Mouse (Mus musculus): Measurements from ENCODE around the gene Slc2a4. TPM values are rescaled to one million over a fixed set of nuclear protein-coding genes. Genes with fewer than 3 reads are reported as not detected.
A peak's percentile ranks its signal among the peaks of the same experiment; 100 is the strongest.

The Slc2a4 gene
- polyA plus RNA-seq, 1 experiment from 2014 or later: 17.2 TPM

DNA sequence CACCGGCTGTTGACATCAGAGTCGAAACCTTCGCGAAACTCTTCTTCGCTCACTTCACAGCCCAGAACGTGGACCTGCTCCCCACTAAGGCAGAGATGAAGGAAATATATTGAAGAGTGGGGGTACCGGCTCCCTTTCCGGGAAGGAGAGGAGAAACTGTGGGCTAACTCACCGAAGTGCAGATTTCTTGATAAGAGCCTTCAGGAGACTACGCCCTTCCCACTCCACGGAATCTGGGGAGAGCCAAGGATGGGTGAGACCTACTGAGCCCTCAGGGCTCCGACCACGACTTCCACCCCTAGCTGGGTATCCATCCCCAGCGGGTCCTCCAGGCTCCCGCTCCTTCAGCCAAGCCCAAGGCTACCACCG is 31.8 kb upstream of the Slc2a4 start:
- no peaks in the 10 kb centered on the region for H3K27me3 ChIP-seq (ENCODE audit: control insufficient read depth, insufficient read depth, low read depth, low read length)
- peak overlapping the region; percentile 99 for H3K27ac ChIP-seq (ENCODE audit: low read length)
- no peak for ATAC-seq (ENCODE audit: low read depth)
- peaks cover 9% of the 10 kb centered on the region for H3K36me3 ChIP-seq (ENCODE audit: control insufficient read depth, insufficient read depth, low read length)
- peak overlapping the region; percentile 100 for H3K9ac ChIP-seq (ENCODE audit: low read length)
- WGBS: 3% methylated on average over 16 of the region's 16 CpGs
- H3K4me1 ChIP-seq (replicated peaks; ENCODE audit: control insufficient read depth, insufficient read depth, low read length): peaks cover 26% of the 10 kb centered on the region
- H3K4me3 ChIP-seq (ENCODE audit: low read length): peak overlapping the region; percentile 98
- peak overlapping the region; percentile 83 for H3K4me2 ChIP-seq (ENCODE audit: low read depth, low read length)
- no peaks in the 10 kb centered on the region for H3K9me3 ChIP-seq (ENCODE audit: control insufficient read depth, low read length)

DNA sequence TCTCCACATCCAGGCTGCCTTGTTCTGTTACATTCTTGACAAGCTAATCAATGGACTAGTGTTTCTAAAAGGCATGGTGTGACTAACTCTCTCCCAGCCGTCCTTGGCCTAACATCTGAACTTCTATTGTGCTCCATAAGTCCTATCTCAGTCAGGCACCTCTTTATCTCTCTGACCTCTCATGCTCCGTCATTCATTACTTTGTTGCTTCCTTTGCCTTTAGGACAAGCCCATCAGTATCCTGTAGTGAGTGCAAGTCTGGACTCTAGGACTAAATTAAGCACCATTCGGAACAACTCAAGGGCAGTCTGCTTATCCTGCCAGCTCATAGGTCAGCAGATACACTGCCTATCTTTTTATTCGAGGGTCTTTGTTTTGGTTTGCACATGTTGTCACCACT is 28.3 kb upstream of the Slc2a4 start:
- Histone ChIP-seq H3K36me3 (ENCODE audit: control insufficient read depth, insufficient read depth, low read length) (peaks cover 13% of the 10 kb centered on the region), H3K27ac (ENCODE audit: low read length) (no peak overlapping the region), H3K9ac (ENCODE audit: low read length) (no peak overlapping the region), H3K27me3 (ENCODE audit: control insufficient read depth, insufficient read depth, low read depth, low read length) (no peaks in the 10 kb centered on the region), H3K4me2 (ENCODE audit: low read depth, low read length) (no peak overlapping the region), H3K4me3 (ENCODE audit: low read length) (no peak overlapping the region), H3K9me3 (ENCODE audit: control insufficient read depth, low read length) (no peaks in the 10 kb centered on the region), H3K4me1 (replicated peaks; ENCODE audit: control insufficient read depth, insufficient read depth, low read length) (peaks cover 6% of the 10 kb centered on the region; the same call in 1 of the 2 replicates)
- no peak for ATAC-seq (ENCODE audit: low read depth)
- 80% methylated on average over 4 of the region's 4 CpGs for WGBS

DNA sequence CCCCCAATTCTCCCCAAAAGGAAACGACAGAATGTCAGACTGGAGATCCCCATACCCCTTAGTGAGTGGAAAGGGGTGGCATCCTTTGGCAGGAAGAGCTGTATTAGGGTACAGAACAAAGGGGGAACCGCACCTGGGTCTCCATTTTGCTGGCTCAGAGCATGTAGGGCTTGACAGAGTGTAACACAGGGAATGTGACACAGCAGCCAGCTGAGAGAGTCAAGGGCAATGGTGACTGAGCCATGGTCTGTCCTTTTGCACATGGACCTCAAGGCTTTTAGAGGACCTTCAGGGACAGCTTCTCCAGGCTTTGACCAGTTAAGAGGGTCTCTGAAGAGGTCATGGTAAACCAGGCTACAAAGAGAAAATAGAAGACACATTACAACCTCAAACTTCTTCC is 26.9 kb upstream of the Slc2a4 start:
- H3K4me2 ChIP-seq (ENCODE audit: low read depth, low read length): no peak overlapping the region
- ATAC-seq (ENCODE audit: low read depth): no peak
- H3K27ac ChIP-seq (ENCODE audit: low read length): no peak overlapping the region
- no peaks in the 10 kb centered on the region for H3K27me3 ChIP-seq (ENCODE audit: control insufficient read depth, insufficient read depth, low read depth, low read length)
- H3K4me1 ChIP-seq (replicated peaks; ENCODE audit: control insufficient read depth, insufficient read depth, low read length): peaks cover 6% of the 10 kb centered on the region; the same call in 1 of the 2 replicates
- 86% methylated on average over 2 of the region's 2 CpGs for WGBS
- no peak overlapping the region for H3K4me3 ChIP-seq (ENCODE audit: low read length)
- H3K9ac ChIP-seq (ENCODE audit: low read length): no peak overlapping the region
- no peaks in the 10 kb centered on the region for H3K9me3 ChIP-seq (ENCODE audit: control insufficient read depth, low read length)
- peaks cover 21% of the 10 kb centered on the region for H3K36me3 ChIP-seq (ENCODE audit: control insufficient read depth, insufficient read depth, low read length)

GRCm38 (mm10) chr11:69970775-69971174 is 22.8 kb upstream of the Slc2a4 start:
- H3K36me3 ChIP-seq (ENCODE audit: control insufficient read depth, insufficient read depth, low read length): peaks cover 34% of the 10 kb centered on the region
- no peak overlapping the region for H3K9ac ChIP-seq (ENCODE audit: low read length)
- H3K4me3 ChIP-seq (ENCODE audit: low read length): no peak overlapping the region
- H3K4me2 ChIP-seq (ENCODE audit: low read depth, low read length): no peak overlapping the region
- no peak for ATAC-seq (ENCODE audit: low read depth)
- H3K4me1 ChIP-seq (replicated peaks; ENCODE audit: control insufficient read depth, insufficient read depth, low read length): peaks cover 8% of the 10 kb centered on the region
- H3K27ac ChIP-seq (ENCODE audit: low read length): no peak overlapping the region
- H3K27me3 ChIP-seq (ENCODE audit: control insufficient read depth, insufficient read depth, low read depth, low read length): peaks cover 14% of the 10 kb centered on the region
- no peaks in the 10 kb centered on the region for H3K9me3 ChIP-seq (ENCODE audit: control insufficient read depth, low read length)
- 55% methylated on average over 3 of the region's 3 CpGs for WGBS

DNA sequence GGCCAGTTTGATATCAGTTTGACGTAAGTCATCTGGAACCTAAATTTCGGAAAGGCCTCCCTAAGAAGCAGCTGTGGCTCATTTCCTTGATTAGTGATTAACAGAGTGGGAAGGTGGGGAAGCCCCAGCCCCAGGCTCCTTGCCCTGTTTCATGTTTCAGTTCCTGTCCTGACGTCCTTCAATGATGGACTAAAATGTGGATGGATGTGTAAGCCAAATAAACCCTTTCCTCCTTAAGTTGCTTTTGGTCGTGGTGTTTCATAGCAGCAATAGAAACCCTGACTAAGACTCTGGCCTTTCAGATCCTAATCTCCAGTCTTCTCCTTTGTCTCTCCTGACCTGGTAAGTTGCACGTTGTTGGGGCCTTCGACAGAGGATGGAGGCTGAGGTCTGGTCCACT is 22.2 kb upstream of the Slc2a4 start:
- 78% methylated on average over 6 of the region's 6 CpGs for WGBS
- H3K4me2 ChIP-seq (ENCODE audit: low read depth, low read length): no peak overlapping the region
- no peak overlapping the region for H3K27ac ChIP-seq (ENCODE audit: low read length)
- H3K9me3 ChIP-seq (ENCODE audit: control insufficient read depth, low read length): no peaks in the 10 kb centered on the region
- peaks cover 8% of the 10 kb centered on the region for H3K4me1 ChIP-seq (replicated peaks; ENCODE audit: control insufficient read depth, insufficient read depth, low read length)
- H3K36me3 ChIP-seq (ENCODE audit: control insufficient read depth, insufficient read depth, low read length): peaks cover 34% of the 10 kb centered on the region
- no peak for ATAC-seq (ENCODE audit: low read depth)
- H3K9ac ChIP-seq (ENCODE audit: low read length): no peak overlapping the region
- no peak overlapping the region for H3K4me3 ChIP-seq (ENCODE audit: low read length)
- H3K27me3 ChIP-seq (ENCODE audit: control insufficient read depth, insufficient read depth, low read depth, low read length): peaks cover 19% of the 10 kb centered on the region

DNA sequence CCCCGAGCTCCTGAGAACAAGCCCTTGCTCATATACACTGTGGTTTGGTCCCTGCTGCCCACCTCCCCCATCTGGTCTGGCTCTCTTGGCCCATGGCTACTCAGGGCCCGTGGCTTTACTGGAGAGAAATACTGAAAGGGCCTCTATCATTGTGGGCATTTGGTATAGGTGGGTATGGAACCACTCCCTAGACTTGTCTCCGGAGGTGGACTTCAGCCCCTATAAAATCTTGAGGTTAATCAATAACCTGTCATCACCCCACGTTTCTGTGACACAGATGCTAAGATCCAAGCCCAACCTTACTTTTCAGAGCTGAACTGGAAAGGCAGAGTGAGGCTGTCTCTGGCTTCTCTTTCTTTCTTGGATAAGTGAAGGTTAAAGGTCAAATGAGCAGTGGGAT is 20.8 kb upstream of the Slc2a4 start:
- Histone ChIP-seq H3K4me1 (replicated peaks; ENCODE audit: control insufficient read depth, insufficient read depth, low read length) (peaks cover 8% of the 10 kb centered on the region), H3K4me2 (ENCODE audit: low read depth, low read length) (no peak overlapping the region), H3K27me3 (ENCODE audit: control insufficient read depth, insufficient read depth, low read depth, low read length) (peaks cover 34% of the 10 kb centered on the region), H3K27ac (ENCODE audit: low read length) (no peak overlapping the region), H3K9me3 (ENCODE audit: control insufficient read depth, low read length) (no peaks in the 10 kb centered on the region), H3K4me3 (ENCODE audit: low read length) (no peak overlapping the region), H3K9ac (ENCODE audit: low read length) (no peak overlapping the region), H3K36me3 (ENCODE audit: control insufficient read depth, insufficient read depth, low read length) (peaks cover 26% of the 10 kb centered on the region)
- no peak for ATAC-seq (ENCODE audit: low read depth)
- 64% methylated on average over 4 of the region's 4 CpGs for WGBS

GRCm38 (mm10) chr11:69966860-69967517 is 19.0 kb upstream of the Slc2a4 start:
- H3K9me3 ChIP-seq (ENCODE audit: control insufficient read depth, low read length): no peaks in the 10 kb centered on the region
- peaks cover 21% of the 10 kb centered on the region for H3K36me3 ChIP-seq (ENCODE audit: control insufficient read depth, insufficient read depth, low read length)
- peak overlapping the region; percentile 60 for H3K4me2 ChIP-seq (ENCODE audit: low read depth, low read length)
- peaks cover 8% of the 10 kb centered on the region for H3K4me1 ChIP-seq (replicated peaks; ENCODE audit: control insufficient read depth, insufficient read depth, low read length)
- peak overlapping the region; percentile 86 for H3K27ac ChIP-seq (ENCODE audit: low read length)
- peaks cover 37% of the 10 kb centered on the region for H3K27me3 ChIP-seq (ENCODE audit: control insufficient read depth, insufficient read depth, low read depth, low read length)
- WGBS: 33% methylated on average over 17 of the region's 17 CpGs
- ATAC-seq (ENCODE audit: low read depth): no peak
- H3K9ac ChIP-seq (ENCODE audit: low read length): peak overlapping the region; percentile 73
- peak overlapping the region; percentile 60 for H3K4me3 ChIP-seq (ENCODE audit: low read length)

DNA sequence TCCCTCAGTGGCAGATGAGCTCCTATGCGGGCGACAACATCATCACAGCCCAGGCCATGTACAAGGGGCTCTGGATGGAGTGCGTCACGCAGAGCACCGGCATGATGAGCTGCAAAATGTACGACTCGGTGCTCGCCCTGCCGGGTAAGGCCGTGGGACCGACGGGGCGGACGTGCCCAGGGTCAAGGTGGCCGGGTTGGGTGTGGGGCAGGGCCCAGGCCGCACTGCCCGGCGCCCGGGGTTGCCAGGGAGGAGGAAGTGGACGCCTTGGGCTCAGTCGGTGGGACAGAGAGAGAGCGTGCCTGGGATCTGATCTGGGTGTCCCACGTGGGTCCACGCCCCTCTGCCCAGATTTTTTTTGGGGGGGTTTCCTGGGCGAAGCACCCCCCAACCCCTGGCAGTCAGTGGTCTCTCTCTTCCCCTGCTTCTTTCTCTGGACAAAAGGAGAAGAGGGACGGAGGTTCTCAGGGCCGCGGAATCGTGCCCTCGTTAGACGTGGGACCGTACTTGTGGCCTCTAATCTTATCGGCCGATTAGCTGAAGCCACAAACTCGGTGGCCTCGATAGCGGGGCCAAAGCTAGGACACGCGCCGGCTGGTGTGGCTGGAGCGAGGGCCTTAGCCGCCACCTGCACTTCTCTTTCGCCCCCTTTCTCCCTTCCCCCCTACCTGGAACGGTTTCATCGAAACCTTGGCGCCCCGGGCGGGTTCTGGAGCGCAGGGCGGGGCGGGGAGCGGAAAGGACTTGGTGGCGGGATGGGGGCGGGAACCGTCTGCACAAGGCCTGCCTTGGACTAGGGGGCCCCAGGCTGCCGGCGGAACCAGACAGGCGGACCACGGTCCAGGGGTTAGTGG is 18.2 kb upstream of the Slc2a4 start:
- H3K27me3 ChIP-seq (ENCODE audit: control insufficient read depth, insufficient read depth, low read depth, low read length): peaks cover 37% of the 10 kb centered on the region
- H3K4me2 ChIP-seq (ENCODE audit: low read depth, low read length): peak overlapping the region; percentile 60
- ATAC-seq (ENCODE audit: low read depth): peak; percentile 66
- under 1% methylated on average over 59 of the region's 59 CpGs for WGBS
- no peaks in the 10 kb centered on the region for H3K9me3 ChIP-seq (ENCODE audit: control insufficient read depth, low read length)
- peaks cover 21% of the 10 kb centered on the region for H3K36me3 ChIP-seq (ENCODE audit: control insufficient read depth, insufficient read depth, low read length)
- H3K4me3 ChIP-seq (ENCODE audit: low read length): peak overlapping the region; percentile 60
- peak overlapping the region; percentile 73 for H3K9ac ChIP-seq (ENCODE audit: low read length)
- peaks cover 8% of the 10 kb centered on the region for H3K4me1 ChIP-seq (replicated peaks; ENCODE audit: control insufficient read depth, insufficient read depth, low read length)
- H3K27ac ChIP-seq (ENCODE audit: low read length): peak overlapping the region; percentile 86

DNA sequence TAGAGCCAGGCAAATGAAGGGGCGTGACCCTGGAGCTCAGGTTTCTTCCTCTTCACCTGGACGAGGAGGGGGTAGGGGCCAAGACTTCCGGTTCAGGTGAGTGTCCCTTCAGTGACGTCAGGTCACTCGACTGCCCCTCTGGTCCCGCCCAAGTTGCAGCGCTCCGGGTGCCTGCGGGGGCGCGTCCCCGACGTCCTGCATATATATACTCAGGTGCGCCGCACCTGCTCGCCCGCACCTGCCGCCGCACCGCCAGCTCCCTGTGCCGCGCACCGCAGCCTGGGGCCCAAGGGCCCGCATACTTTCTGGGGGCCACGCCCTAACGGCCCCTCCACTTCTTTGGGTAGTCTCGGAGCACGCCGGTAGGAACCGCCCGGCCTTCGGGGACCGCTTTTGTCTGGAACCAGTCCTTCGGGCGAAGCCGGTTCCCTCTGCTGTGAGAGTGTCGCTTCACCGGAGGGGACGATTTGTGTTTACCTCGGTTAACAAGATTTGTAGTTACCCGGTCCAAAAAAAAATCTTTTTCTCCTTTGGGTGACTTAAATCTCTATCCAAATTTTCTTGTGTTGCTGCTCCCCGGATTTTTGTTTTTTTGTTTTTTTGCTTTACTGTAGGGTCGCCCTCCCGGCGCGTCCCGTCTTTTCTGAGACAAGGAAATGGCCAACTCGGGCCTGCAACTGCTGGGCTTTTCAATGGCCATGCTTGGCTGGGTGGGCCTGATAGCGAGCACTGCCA is 17.4 kb upstream of the Slc2a4 start:
- WGBS: 2% methylated on average over 47 of the region's 49 CpGs
- Histone ChIP-seq H3K4me2 (ENCODE audit: low read depth, low read length) (peak overlapping the region; percentile 60), H3K9ac (ENCODE audit: low read length) (peak overlapping the region; percentile 73), H3K9me3 (ENCODE audit: control insufficient read depth, low read length) (no peaks in the 10 kb centered on the region), H3K27ac (ENCODE audit: low read length) (peak overlapping the region; percentile 87), H3K4me3 (ENCODE audit: low read length) (peak overlapping the region; percentile 60), H3K4me1 (replicated peaks; ENCODE audit: control insufficient read depth, insufficient read depth, low read length) (peaks cover 8% of the 10 kb centered on the region), H3K36me3 (ENCODE audit: control insufficient read depth, insufficient read depth, low read length) (peaks cover 18% of the 10 kb centered on the region), H3K27me3 (ENCODE audit: control insufficient read depth, insufficient read depth, low read depth, low read length) (peaks cover 37% of the 10 kb centered on the region)
- peak; percentile 87 for ATAC-seq (ENCODE audit: low read depth)

Data from lung, embryonic 16.5 days (tissue).